Mouse (Mus musculus) neural tube, embryonic 10.5 days (tissue): Measurements from ENCODE around the gene Gm17581.
A peak's percentile ranks its signal among the peaks of the same experiment; 100 is the strongest.

Experiments
- DNase-seq: peaks from one replicate; pipeline ENCODE4 v3.0.0-alpha.2; 2017; ENCODE audit warnings: low spot score; ENCODE audit errors: extremely low spot score

Gm17581 gene

DNA sequence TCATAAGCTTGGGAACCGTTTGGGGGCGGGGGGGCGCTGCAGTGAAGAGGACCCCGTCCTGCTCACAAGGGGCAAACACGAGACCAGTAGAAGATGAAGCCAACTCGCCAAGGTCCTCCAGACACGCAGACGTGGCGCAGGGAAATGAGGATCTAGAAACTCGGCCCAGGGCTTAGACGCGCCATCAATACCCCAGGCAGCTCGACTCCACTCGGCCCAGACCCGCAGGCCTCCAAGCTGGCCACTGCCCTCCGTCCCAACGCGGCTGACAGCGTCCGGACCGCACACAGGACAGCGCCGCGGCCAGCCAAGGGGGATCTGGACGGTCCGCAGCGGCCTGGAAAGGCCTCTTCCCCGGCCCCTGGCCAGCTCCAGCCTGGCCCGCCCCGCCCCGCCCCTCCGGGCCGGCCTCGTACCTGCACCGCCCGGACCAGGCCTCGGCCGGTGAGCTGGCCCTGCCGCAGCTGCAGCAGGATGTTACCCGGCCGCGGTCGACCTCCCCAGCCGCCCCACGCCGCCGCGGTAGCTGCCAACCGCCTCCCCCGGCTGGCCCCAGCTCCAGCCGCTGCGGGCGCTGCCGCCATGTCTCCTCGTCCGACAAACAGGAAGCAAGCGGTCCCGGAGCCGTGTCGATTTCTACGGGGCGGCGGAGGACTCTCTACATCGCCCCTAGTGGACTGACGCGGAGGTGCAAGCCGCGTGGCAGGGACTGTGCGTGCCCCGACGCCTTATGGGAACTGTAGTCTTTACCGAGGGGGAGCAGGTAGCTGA, 43.8 kb downstream of the Gm17581 start, which contains the start of gene Trpc4ap:
TSS of gene Trpc4ap (minus strand) at position 662 of the 771 bp plus-strand sequence.
- peak; percentile 99 for DNase-seq

GRCm38 (mm10) chr2:155691336-155691722, 44.3 kb downstream of the Gm17581 start:
- no peak for DNase-seq

GRCm38 (mm10) chr2:155689211-155689610, 46.5 kb downstream of the Gm17581 start:
- no peak for DNase-seq

DNA sequence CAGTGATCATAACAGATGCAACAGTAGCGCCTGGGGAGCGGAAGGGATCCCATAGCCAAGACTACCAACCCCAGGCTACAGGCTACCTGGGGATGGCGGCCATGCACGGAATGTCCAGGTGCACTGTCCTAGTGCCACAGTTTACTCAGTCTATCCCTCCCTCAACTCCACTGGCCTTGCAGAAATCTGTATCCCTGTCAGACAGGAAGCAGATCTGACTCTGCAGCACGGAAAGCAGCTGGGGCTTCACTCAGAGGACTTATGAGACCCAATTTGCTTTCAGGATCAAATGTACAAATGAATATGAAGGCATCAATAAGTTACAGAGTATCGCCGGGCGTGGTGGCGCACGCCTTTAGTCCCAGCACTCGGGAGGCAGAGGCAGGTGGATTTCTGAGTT, 47.9 kb downstream of the Gm17581 start:
- no peak for DNase-seq

GRCm38 (mm10) chr2:155686572-155686971, 49.1 kb downstream of the Gm17581 start:
- no peak for DNase-seq
